Mouse (Mus musculus): ENCODE data around the gene Clk3. TPM values are rescaled to one million over a fixed set of nuclear protein-coding genes. Genes with fewer than 3 reads are reported as not detected.
"Not testable (repeated sequence)": the region's sequence is repeated elsewhere in the genome, so short reads cannot be mapped to it uniquely, and the experiment has no call there.

Gene Clk3
- total RNA-seq, 2 experiments from 2014 or later: 64.3 to 66.9 TPM

DNA sequence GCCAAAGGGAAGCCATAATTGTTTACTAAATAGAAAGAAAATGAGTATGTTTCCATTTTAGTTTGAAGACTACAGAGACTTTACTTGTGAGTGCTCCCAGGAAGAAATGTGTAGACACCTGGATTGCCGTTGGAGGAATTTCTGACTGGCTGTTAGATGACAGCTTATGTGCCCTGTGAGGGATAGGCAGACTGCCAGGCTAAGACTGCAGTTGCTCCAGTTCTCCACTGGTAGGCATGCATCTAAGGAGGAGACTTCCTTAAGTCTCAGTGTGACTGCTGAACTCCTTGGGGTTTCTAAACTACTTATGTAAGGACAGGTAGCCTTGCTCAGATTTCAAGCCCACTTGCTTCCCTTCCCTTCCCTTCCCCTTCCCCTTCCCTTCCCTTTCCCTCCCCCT lies 37.3 kb downstream of the Clk3 start:
- no peak for DNase-seq (ENCODE audit: low spot score in 2 of 2)

DNA sequence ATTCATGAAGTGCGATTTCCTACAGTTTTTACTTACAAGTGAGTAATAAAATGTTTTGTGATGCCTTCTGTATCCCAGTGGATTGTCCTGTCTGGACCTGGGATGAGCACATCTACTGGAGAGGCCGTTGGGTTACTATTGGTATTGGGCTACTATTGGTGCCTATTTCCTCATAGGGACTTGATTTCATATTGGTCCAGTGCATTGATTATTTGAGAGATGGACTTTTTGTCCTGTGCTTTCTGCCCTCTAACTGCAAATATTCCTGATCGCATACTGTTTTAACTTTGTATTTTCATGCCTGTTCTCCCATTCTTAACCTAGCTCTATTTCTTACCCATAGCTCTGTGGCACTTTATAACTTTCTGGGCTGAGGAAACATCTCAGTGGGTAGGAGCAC lies 41.0 kb downstream of the Clk3 start:
- DNase-seq (ENCODE audit: low spot score in 2 of 2): no peak

GRCm38 (mm10) chr9:57723796-57724195 lies 41.9 kb downstream of the Clk3 start:
- no peak for DNase-seq (ENCODE audit: low spot score in 2 of 2)

GRCm38 (mm10) chr9:57723315-57723715 lies 42.3 kb downstream of the Clk3 start:
- DNase-seq (ENCODE audit: low spot score in 2 of 2): peak; percentile 56 to 67

GRCm38 (mm10) chr9:57722371-57722770 lies 43.3 kb downstream of the Clk3 start:
- no peak for DNase-seq (ENCODE audit: low spot score in 2 of 2)

GRCm38 (mm10) chr9:57720736-57721135 lies 44.9 kb downstream of the Clk3 start:
- no peak for DNase-seq (ENCODE audit: low spot score in 2 of 2)

GRCm38 (mm10) chr9:57718408-57718807 lies 47.3 kb downstream of the Clk3 start:
- DNase-seq (ENCODE audit: low spot score in 2 of 2): no peak

DNA sequence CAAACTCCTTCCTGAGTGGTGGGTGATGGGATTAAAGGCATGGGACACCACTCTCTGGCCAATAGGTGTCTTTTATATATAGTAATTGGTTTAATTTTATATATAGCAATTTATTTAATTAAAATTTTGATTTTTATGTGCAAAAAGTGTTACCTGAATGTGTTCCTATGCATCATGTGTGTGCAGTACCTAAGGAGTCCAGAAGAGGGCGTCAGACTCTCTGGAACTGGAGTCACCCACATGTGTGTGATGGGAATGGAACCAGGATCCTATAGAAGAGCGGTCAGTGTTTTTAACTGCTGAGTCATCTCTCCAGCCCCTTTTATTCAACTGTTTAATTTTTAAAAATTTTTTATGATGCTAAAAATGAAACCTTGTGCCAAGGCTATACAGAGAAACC lies 53.5 kb downstream of the Clk3 start:
- DNase-seq (ENCODE audit: low spot score in 2 of 2): no peak

- not testable (repeated sequence) for DNase-seq (ENCODE audit: low spot score in 2 of 2)
These were observed 55.4 kb downstream of the Clk3 start for GRCm38 (mm10) chr9:57710214-57710613.

DNA sequence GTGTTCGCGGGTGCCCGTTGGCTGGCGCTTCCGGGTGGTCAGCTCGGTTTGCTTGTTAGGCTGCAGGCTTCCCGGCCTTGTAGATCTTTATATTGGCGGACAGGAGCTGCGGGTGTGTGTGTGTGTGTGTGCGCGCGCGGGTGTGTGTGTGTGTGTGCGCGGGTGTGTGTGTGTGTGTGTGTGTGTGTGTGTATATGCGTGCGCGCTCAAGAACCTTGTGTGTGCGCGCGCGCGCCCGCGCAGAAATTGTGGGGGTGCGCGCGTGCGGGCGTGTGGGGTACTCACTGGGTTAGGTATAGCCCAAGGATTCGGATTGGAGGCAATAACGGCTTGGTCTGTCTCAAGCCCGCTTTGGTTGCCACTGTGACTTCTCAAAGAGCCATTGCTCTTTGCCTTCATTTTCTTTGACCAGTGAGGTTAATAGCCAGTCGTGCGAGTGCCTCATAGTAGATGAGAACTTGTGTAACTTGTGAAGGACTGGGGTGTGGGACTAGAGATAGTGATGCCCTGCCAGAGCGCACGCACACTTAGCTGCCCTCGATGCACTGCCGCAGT lies 56.9 kb downstream of the Clk3 start:
- DNase-seq (ENCODE audit: low spot score in 2 of 2): peak; percentile 49 to 62

- peak; percentile 89 to 91 for DNase-seq (ENCODE audit: low spot score in 2 of 2)
These were observed 57.5 kb downstream of the Clk3 start, which contains the start of gene Edc3 for GRCm38 (mm10) chr9:57708068-57708719. Gene Edc3 (plus strand): TSS chr9:57708540.

DNA sequence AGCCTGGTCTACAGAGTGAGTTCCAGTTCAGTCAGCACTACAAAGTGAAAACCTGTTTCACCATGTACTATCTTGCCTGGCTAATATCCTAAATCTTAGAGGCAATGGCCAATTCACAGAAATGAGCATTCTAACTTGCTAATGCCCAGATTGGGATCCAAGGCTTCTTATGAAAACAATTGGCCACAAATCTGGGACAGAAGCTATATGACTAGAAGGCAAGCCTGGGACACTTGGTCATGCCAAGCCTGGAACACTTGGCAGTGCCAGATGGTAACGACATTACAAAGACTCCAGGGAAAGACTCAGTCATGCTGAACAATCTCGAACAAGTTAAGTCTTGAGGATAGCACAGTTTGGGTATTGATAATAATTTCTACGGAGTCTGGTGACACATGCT lies 59.2 kb downstream of the Clk3 start:
- DNase-seq (ENCODE audit: low spot score in 2 of 2): no peak

Other genes starting within 250 kb of the Clk3 start
- 100 to 1,000 TPM; 486 to 497 TPM for gene Cox5a, start 244.6 kb downstream of the Clk3 start, total RNA-seq (2021)
- gene Fam219b, start 228.3 kb downstream of the Clk3 start, total RNA-seq (2021): 10 to 100 TPM; 24.6 to 28.8 TPM
- gene Mpi, start 213.1 kb downstream of the Clk3 start, total RNA-seq (2021): 10 to 100 TPM; 70.4 to 76.5 TPM
- gene Scamp2, start 204.9 kb downstream of the Clk3 start, total RNA-seq (2021): 10 to 100 TPM; 28.9 to 33.3 TPM
- gene Ulk3, start 176.4 kb downstream of the Clk3 start, total RNA-seq (2021): 10 to 100 TPM; 26.3 to 27.0 TPM
- 1 to 10 TPM; 1.9 to 2.6 TPM for gene Cplx3, start 159.6 kb downstream of the Clk3 start, total RNA-seq (2021)
- gene Lman1l, start 145.1 kb downstream of the Clk3 start, total RNA-seq (2021): not detected
- gene Csk, start 112.2 kb downstream of the Clk3 start, total RNA-seq (2021): 10 to 100 TPM; 56.6 to 59.0 TPM
- gene Cyp1a2, start 82.2 kb downstream of the Clk3 start, total RNA-seq (2021): not detected
- gene Cyp1a1, start 77.9 kb downstream of the Clk3 start, total RNA-seq (2021): under 1 TPM; 0.48 to 0.60 TPM
- gene Edc3, start 57.3 kb downstream of the Clk3 start, total RNA-seq (2021): 10 to 100 TPM; 14.6 to 16.0 TPM
- gene Arid3b, start 70.9 kb upstream of the Clk3 start, total RNA-seq (2021): 10 to 100 TPM; 10.0 to 11.8 TPM
- 10 to 100 TPM; 95.3 to 98.4 TPM for gene Ubl7, start 145.1 kb upstream of the Clk3 start, total RNA-seq (2021)
- 100 to 1,000 TPM; 100 to 104 TPM for gene Sema7a, start 174.3 kb upstream of the Clk3 start, total RNA-seq (2021)
- 1 to 10 TPM; 1.2 to 1.9 TPM for gene Cyp11a1, start 240.6 kb upstream of the Clk3 start, total RNA-seq (2021)